Mouse (Mus musculus) Muller cell, postnatal 12 days (primary cell): ENCODE measurements around the gene Hic2.
"Not testable (repeated sequence)": the region's sequence is repeated elsewhere in the genome, so short reads cannot be mapped to it uniquely, and the experiment has no call there.

Experiments
- DNase-seq: peaks from one replicate; pipeline ENCODE4 v3.0.0-alpha.2; 2015; ENCODE audit errors: inconsistent ontology term

Hic2 gene

DNA sequence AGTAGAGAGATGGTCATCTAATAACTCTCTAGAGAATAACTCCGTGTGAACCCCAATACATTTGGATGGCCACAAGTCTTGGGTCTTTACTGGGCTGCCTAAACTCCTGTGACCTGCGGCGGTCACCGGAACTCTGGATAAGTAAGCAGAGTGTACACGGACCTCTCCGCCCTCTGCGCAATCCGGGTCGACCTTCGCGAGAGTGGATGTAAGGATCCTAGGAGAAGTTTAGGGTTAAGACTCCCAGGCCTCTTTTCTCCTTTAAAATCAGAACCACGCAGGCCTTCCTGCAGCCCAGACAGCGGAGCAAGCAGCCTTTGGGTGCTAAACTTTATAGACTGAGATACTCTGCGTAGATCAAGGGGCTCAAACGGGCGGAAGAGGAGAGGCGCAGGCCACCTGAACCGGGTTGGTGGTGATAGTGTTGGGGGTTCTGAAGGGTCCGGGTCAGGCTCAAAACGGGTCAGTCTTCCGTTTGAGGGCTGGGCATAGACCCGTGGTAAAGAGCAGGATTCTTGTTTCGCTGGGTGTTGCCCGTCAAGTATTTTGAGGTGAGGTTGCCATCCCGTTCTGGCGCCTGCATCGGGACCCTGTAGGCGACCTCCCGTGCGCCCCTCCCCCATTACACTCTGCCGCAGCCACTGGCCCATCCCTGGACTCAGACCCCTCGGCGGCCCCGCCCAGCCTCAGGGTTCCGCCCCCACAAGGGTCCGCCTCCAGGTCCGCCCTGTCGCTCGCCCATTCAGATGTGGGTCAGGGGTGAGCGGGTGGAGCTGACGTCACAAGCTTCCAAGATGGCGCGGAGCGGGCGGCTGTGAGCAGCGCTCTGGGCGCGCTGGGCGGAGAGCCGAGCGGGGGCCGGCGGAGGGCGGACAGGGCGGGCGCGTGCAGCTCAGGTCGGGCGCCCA is at the start of gene Hic2:
Hic2 (plus strand) TSS at position 779 of the 908 bp plus-strand sequence.
- DNase-seq: peak; percentile 98

DNA sequence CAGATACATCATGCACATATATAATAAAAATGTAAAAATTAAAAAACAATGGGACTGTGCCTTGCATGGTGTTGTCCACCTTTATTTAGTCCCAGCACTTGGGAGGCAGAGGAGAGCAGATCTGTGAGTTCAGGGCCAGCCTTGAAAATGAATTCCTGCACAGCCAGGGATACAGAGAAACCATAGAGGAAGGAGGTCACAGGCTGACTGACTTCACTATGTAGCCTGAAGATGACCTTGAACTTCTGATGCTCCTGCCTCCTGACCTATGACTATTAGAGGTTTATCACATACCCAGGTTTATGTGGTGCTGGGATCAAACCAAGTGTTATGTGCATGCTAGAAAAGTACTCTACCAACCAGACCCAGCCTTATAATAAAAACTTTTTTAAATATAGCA is 47.9 kb upstream of the Hic2 start:
- DNase-seq: no peak

DNA sequence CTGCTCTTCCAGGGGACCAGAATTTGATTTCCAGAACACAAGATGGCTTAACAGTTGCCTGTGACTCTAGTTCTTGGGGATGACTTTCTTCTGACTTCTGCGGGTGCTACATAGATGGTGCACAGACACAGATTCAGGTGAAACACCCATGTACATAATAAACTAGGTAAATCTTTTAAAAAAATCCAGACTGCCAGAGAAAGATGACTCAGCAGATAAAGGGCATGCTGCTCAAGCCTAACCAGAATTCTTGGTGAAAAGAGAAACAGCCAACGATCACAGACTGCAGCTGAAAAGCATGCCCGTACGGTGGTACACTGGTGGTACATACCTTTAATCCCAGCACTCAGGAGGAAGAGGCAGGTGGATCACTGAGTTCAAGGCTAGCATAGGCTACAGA is 39.5 kb upstream of the Hic2 start:
- no peak for DNase-seq

DNA sequence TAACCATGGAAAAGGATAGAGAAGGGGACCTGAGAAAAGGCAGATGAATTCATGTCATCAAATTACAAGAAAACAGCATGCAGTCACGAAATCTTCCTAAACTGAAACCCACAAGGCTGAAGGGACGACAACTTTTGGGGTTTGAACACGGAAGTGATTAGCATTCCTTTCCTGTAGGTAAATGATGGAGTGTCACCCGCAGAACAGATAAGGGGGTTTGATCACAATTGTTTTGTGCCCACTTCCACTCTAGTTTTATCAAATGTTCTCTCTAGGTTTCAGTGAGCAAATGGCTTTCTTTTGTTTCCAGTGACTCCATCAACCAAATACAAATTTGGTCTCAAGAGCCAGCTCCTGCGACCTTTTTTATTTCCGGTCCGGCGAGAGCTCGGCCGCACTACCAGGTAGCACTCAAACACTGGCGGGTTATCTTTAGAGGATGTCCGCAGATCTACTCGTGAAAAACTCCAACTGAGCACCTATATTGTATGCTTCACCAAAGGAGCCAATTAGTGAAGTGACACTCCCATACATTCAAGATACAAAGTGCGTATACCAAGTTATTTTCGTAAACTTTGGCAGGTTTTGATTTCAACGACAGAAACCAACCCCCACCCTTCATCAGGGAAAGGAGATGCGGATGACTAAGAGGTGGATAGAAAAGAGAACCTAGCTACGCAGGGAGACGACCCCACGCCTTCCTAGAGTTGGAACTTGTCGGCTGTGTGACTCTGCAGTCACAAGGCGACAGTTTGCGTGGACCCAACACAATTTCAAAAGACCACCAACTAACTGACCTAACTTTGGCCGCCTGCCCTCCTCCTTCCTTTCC is 33.0 kb upstream of the Hic2 start:
- DNase-seq: peak; percentile 24

DNA sequence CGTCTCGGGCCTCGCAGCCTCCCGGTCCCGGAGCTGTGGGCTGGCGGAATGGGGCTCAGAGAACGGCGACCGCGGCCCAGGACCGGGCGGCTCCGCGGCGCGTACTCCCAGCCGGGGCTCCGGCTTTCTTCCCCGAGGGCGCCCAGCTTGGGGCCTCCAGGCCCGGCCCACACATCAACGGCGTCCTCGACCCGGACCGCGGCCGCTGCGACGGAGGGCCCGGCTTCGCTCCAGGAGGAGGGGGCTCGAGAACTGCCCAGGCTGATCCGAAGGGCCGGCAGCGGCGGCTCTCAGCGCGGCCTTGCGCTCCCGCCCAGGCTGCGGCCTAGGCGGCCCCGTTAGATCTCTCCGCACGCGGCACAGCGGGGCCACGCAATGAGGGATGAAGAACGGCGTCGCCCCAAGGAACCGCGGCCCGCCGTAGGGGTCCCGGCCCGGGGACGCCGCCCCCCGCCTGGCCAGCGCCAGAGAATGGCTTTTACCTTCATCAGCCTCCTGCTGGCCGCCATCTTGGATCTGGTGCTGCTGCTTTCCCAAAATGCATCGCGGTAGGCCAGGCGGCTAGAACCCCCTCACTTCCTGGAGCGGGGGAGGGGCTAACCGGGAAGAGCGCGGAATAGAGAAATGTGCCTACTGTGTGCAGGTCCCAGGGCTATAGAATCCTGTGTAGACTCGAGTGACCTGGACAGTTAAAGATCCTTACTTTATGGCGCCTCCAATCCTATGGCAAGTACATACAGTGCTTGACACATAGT is 32.2 kb upstream of the Hic2 start:
- peak; percentile 87 for DNase-seq

DNA sequence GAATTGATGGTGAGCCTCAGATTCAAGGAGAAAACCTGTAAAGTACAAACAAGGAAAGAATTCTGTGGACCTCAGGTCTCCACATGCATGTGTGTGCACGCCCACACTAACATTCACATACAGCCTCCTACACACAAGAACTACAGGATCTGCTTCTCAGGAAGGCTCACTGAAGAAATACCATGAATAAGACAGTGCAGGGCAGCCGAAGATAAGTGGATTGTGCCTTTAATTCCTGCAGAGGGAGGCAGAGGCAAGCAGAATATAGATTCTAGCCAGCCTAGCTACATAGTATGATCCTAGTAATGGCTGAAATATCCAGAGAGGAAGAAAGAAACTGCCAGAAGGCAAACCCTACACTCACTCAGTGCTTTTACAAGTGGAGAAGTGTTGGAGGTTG is 31.4 kb upstream of the Hic2 start:
- DNase-seq: no peak

DNA sequence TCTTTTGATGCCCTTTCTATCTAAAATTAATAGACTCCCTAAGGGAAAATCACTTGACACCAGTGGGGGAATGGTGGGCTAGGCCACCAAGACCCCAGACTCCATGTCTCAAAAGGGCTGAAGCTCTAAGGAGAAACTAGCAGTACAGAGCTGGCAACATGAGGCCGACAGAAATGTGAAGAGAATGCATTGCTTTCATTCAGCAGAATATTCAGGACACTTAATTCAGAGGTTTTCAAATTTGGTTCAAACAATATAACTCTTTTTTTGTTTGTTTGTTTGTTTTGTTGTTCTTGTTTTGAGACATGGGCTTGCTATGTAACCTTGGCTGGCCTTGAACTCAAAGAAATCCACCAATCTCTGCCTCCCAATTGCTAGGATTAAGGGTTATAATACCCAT is 30.8 kb upstream of the Hic2 start, which contains the start of gene Ube2l3:
Ube2l3 (minus strand) TSS at position 101 of the 400 bp plus-strand sequence.
- DNase-seq: no peak

DNA sequence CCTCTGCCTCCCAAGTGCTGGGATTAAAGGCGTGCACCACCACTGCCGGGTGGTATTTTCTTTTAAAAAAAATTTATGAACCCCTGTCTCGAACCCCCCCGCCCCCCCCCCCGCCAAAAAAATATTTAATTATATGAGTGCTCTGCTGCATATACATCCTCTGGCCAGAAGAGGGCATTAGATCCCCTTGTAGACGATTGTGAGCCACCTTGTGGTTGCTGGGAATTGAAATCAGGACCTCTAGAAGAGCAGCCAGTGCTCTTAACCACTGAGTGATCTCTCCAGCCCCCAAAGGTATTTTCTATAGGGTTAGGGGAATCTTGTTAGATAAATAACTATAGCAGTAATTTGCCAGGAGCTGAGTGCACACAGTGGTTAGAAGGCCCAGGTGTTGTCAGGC is 28.4 kb upstream of the Hic2 start:
- DNase-seq: peak; percentile 23

DNA sequence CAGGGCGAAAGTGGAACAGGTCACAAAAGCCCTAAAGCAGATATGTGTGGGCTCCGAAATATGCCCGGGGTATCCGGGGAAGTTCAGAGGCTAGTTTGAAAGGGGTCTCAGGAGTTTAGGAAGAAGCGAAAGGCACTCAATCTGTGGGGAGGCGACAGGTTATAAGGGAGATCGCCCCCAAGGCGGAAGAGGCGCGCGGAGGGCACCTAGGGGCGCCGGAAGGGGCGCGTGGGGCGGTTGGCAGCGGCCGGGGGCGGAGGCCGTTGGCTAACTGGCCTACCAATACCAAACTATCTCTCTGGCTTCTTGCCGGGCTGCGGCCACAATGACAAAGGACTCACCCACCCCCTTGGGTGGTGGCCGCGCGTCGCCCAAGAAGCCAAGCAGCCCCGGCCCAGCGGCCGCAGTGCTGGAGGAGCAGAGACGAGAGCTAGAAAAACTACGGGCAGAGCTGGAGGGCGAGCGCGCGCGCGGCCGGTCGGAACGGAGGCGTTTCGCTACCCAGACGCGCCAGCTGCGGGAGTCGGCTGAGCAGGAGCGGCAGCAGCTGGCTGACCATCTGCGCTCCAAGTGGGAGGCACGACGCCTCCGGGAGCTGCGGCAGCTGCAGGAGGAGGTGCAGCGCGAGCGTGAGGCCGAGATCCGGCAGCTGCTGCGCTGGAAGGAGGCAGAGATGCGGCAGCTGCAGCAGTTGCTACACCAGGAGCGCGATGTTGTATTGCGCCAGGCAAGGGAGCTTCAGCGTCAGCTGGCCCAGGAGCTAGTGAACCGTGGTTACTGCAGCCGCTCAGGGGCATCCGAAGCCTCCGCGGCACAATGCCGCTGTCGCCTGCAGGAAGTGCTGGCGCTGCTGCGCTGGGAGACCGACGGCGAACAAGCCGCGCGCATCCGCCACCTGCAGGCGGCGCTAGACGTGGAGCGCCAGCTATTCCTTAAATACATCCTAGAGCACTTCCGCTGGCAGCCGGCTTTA is 24.7 kb upstream of the Hic2 start, which contains the start of gene Rimbp3:
Rimbp3 (plus strand) TSS at position 215 of the 973 bp plus-strand sequence.
- DNase-seq: peak; percentile 88

DNA sequence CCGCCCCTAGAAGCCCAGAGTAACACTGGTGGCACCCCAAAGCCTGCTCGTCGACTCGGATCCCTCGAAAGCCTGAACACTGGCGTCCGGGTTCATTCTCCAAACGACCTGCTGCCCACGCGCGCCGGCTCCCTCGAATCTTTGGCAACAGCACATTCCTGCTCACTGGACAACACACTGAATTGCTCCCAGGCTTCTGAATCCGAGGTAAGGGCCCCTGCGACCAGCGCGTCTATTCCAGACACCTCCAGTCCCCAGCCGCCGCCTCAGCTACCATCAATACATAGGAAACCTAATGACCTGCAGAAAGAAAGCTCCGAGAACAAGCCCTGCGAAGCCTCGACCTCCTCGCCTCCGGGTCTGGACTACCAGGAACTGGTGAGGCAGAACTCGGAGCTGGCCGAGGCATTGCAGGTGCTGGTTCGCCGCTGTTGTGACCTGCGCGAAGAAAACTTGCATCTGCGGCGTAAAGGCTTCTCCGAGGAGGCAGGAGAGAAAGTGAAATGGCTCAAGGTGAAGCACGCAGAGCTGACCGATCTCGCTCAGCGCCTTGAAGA is 23.9 kb upstream of the Hic2 start:
- DNase-seq: no peak

DNA sequence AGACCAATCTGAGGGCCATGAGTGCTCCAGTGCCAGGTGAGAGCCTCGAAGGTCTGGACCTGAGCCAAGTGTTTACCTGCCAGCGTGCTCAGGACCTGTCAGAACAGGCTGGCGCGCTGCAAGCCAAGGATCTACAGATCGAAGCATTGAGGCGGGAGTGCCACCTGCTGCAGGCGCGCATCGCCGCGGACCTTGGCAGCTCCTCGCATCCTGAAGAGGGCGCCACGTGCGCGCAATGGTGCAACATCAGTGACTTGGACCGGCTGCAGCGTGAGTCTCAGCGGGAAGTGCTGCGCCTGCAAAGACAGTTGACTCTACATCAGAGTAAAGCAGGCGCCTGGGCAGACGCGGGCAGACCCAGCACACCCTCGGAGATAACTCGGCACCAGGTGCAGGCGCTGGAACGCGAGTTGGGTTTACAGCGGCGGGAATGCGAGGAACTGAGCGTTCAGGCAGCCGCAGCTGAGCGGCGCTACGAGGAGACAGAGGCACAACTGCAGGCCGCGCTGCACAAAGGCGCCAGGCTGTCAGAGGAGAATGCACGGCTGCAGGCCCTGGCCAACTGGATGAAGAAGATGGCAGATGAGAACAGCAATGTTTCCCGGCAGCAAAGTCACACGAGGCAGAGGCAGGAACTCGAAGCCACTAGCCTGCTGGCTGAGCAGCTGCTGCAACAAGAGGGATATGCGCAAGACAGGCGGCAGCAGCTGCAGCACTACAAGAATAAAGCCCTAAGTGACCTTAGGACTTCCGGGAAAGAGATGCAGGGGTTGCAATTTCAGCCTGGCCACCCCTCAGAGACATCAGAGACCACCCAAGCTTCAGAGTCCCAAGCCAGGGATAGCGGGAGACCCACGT is 23.2 kb upstream of the Hic2 start:
- DNase-seq: peak; percentile 78

DNA sequence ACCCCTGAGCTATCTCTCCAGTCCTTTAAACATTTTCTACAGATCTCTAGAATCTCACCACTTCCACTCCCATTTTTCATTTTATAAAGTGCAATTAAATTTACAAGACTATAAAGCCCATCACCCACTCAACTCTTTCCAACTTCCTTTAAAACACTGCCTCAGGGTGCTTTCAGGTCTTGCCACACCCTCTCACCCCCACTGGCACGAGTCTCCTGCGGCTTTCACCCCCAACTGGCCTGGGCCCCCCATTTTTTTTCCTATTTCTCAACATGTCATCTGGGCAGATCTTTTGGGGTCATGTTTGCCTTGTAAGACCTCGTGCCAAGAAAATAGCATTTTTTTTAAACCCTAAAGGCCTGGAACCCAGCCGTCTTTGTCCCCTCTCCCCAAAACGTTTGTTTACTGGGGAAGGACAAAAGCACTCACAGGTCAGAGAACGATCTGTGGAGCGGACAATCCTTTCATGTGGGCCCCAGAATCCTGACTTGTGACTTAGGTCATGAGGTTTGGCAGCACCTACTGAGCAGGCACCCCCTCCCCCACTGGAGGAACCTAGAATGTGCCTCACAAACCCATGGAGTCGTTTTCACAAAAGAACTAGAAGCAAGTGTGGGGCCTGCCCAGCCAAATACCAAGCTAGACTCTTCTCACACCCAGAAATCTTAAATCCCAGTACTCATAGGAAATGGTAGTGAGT is 16.3 kb upstream of the Hic2 start:
- no peak for DNase-seq

DNA sequence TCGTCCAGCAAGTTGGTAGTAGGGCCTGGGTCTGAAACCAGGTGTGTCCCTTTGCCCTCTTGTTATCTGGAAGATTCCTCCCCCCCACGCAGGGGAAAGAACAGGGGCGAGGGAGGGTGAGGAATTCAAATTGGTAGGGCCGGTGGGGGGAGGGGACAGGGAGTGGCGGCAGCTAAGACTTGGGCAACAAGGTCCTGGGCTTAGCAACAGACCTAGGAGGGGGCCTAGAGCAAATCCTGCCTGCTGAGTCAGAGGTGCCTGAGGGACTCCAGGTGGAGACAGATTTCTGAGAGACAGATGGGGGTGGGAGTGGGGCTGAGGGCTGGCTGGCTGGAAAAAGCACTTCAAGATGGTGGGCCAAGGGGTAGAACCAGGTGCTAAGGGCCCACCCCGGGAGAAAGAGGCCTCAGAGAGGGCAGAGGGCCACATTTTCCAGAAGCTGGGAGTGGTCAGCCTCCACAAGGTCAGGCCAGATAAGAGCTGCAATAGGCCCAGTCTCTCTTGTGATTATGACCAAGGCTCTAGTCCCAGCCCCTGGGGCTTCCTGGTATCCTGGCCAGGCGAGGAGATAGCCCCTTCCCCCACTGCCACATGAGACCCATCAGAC is 13.1 kb upstream of the Hic2 start:
- no peak for DNase-seq

DNA sequence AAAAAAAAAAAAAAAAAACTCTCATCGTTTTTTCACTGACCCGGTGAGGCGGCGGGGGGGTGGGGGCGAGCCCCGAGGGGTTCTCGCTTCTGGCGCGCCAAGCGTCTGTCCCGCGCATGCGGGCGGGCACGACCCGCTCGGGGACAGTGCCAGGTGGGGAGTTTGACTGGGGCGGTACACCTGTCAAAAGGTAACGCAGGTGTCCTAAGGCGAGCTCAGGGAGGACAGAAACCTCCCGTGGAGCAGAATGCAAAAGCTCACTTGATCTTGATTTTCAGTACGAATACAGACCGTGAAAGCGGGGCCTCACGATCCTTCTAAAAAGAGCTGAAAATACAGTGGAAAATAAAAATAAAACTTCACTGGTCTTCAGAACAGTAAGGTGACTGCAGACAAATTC is 11.2 kb upstream of the Hic2 start:
- peak; percentile 75 for DNase-seq

DNA sequence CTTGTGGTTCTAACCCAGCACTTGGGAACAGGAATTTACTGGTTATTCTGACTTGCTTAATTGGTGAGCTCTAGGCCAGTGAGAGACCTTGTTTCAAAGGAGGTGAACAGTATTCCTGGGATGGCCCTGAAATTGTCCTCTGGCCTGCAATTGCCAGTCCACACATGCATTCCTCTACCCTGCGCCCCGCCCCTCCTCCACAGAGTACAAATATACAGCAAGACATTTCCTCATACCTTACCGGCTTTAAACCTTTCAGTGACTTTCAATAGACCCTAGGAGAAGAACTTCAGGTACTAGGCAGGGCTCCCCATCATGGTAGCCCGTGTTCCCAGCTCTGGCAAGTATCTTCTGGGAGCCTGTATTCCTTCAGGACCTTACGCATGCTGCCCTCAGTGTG is 7.8 kb upstream of the Hic2 start:
- no peak for DNase-seq

DNA sequence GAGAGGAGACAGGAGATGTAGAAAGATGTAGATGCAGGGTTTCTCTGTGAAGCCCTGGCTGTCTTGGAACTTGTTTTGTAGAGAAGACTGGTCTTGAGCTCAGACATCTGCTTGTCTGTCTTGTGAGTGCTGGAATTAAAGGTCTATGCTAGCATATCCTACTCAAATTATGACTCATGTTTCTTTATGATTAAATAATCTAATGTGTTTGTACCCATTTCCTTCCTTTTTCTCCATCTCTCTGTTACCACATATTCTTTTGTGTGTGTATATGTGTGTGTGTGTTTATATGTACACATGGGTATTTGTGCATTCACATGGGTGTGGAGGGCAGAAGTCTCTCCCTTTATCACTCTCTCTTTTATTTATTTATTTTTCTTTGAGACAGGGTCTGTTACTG is 6.9 kb upstream of the Hic2 start:
- no peak for DNase-seq

DNA sequence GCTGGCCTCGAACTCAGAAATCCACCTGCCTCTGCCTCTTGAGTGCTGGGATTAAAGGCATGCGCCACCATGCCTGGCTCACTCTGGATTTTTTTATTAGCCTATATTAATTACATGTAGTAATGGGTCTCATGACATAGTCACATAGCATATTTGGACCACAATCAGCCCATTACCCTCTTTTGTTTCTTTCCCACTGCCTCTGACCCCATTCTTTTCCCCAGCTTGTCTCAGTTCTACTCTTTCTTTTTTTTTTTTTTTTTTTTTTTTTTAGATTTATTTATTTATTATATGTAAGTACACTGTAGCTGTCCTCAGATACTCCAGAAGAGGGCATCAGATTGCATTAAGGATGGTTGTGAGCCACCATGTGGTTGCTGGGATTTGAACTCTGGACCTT is 1.8 kb upstream of the Hic2 start:
- not testable (repeated sequence) for DNase-seq
